Mouse (Mus musculus) erythroblast, embryonic 14.5 days (primary cell): Measurements from ENCODE around the gene Ddi2.

Experiments
- GATA1 ChIP-seq: IDR thresholded peaks from 2 replicates; pipeline ENCODE4 v1.6.1; 2012; ENCODE audit warnings: low read length, inconsistent platforms, mixed read lengths
- TAL1 ChIP-seq: IDR thresholded peaks from 3 replicates; pipeline ENCODE4 v1.6.1; 2012; ENCODE audit warnings: low read length, inconsistent platforms, mixed read lengths

DNA sequence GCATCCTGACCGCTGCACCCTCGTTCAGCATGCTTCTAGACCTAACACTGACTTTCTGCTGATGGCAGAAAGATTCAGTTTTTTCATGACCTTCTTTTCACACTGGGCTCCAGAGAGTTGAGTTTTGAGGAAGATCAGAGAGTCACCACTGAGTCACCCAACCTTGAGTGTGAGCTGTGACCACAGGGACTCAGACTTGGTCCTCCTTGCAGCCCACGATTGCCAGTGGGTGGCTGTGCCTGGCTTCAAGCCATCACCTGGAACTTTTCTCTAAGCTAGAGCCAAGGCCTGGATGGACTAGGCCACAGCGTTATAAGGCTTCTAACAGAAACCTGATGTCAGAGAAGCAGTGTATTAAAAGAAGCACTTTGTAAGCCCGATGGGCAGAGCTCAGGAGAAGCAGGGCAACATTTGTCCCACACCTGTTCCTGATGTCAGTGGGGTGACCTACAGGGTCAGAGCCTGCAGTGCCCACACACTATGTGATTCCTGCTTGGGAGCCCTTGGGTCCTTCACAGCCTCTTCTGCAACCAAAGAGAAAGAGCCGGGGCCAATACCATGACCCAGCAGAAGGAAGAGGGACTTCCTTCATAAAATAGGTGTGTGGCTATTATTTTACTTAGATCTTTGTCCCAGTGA is 64.3 kb downstream of the Ddi2 start:
- TF ChIP-seq TAL1, result no peak
- TF ChIP-seq GATA1, result no peak
